Mouse (Mus musculus): ENCODE data around the gene Map1s.

Map1s gene

GRCm38 (mm10) chr8:70905831-70906736 is at the start of gene Map1s:
Gene Map1s (plus strand): TSS chr8:70905932.
- no peak for DNase-seq (ENCODE audit: low read depth)

GRCm38 (mm10) chr8:70856028-70856427 is 49.7 kb upstream of the Map1s start:
- no peak for DNase-seq (ENCODE audit: low read depth)

GRCm38 (mm10) chr8:70856541-70857197 is 49.1 kb upstream of the Map1s start:
- no peak for DNase-seq (ENCODE audit: low read depth)

- DNase-seq (ENCODE audit: low read depth), result no peak
These were observed 48.2 kb upstream of the Map1s start for GRCm38 (mm10) chr8:70857516-70857915.

- no peak for DNase-seq (ENCODE audit: low read depth)
These were observed 42.7 kb upstream of the Map1s start, which contains the start of gene Kcnn1 for GRCm38 (mm10) chr8:70862824-70863641. Gene Kcnn1 (minus strand): TSS chr8:70863258.

- DNase-seq (ENCODE audit: low read depth), result no peak
These were observed 41.6 kb upstream of the Map1s start for GRCm38 (mm10) chr8:70863956-70864711.

- no peak for DNase-seq (ENCODE audit: low read depth)
These were observed 41.0 kb upstream of the Map1s start for GRCm38 (mm10) chr8:70864712-70865221.

- DNase-seq (ENCODE audit: low read depth), result peak; percentile 98
These were observed 40.3 kb upstream of the Map1s start for GRCm38 (mm10) chr8:70865350-70866000.

- no peak for DNase-seq (ENCODE audit: low read depth)
These were observed 39.7 kb upstream of the Map1s start for GRCm38 (mm10) chr8:70866001-70866520.

- DNase-seq (ENCODE audit: low read depth), result no peak
These were observed 39.2 kb upstream of the Map1s start for GRCm38 (mm10) chr8:70866566-70866965.

- DNase-seq (ENCODE audit: low read depth), result no peak
These were observed 37.1 kb upstream of the Map1s start for GRCm38 (mm10) chr8:70868559-70869198.

- DNase-seq (ENCODE audit: low read depth), result no peak
These were observed 36.5 kb upstream of the Map1s start for GRCm38 (mm10) chr8:70869199-70869571.

- no peak for DNase-seq (ENCODE audit: low read depth)
These were observed 36.1 kb upstream of the Map1s start for GRCm38 (mm10) chr8:70869601-70870041.

- no peak for DNase-seq (ENCODE audit: low read depth)
These were observed 34.4 kb upstream of the Map1s start for GRCm38 (mm10) chr8:70871195-70871807.

GRCm38 (mm10) chr8:70872643-70873363 is 32.9 kb upstream of the Map1s start:
- no peak for DNase-seq (ENCODE audit: low read depth)

GRCm38 (mm10) chr8:70873364-70873985 is 32.3 kb upstream of the Map1s start, which contains the start of gene Ccdc124:
Gene Ccdc124 (minus strand): TSS chr8:70873935.
- DNase-seq (ENCODE audit: low read depth), result peak; percentile 82

- no peak for DNase-seq (ENCODE audit: low read depth)
These were observed 31.3 kb upstream of the Map1s start for GRCm38 (mm10) chr8:70874441-70874840.

- no peak for DNase-seq (ENCODE audit: low read depth)
These were observed 29.4 kb upstream of the Map1s start for GRCm38 (mm10) chr8:70876382-70876781.

Measured in fibroblast of lung, adult 2 months (primary cell).